Mouse (Mus musculus) intestine, embryonic 16.5 days (tissue): ENCODE measurements around the gene Map4. TPM values are rescaled to one million over a fixed set of nuclear protein-coding genes. Genes with fewer than 3 reads are reported as not detected.

Source experiments
- microRNA-seq: library from miRNA; unstranded; fragments of <30 nt; microRNA quantifications from one replicate; pipeline ENCODE4, GENCODE M21; 2016
- polyA plus RNA-seq: library from polyadenylated mRNA; unstranded; fragments of >200 nt; fragmentation: Nextera tagmentation; extraction: Ambion mirVana; gene quantifications from 2 replicates; pipeline ENCODE4 v1.2.1, GENCODE M21; 2015

Gene Map4
- polyA plus RNA-seq, 1 experiment from 2014 or later = 52.8 TPM

Small RNAs within 50 kb of the gene (microRNA-seq; reads per million reads assigned to microRNA genes)
- gene Mir7089 = not detected

Other genes starting within 250 kb of the Map4 start
- gene Fbxw18, start 228.8 kb upstream of the Map4 start, polyA plus RNA-seq = 0.09 TPM in 1 of 2 replicates, not detected in the other
- 0.07 and 0.18 TPM in 2 replicates for gene Fbxw26, start 185.4 kb upstream of the Map4 start, polyA plus RNA-seq
- gene Fbxw27, start 140.8 kb upstream of the Map4 start, polyA plus RNA-seq = not detected in 2 replicates
- 0.18 and 0.67 TPM in 2 replicates for gene Spink8, start 119.2 kb upstream of the Map4 start, polyA plus RNA-seq
- gene Nme6, start 98.7 kb upstream of the Map4 start, polyA plus RNA-seq = 97.0 and 98.7 TPM in 2 replicates
- gene Camp, start 81.8 kb upstream of the Map4 start, polyA plus RNA-seq = 1.9 and 3.5 TPM in 2 replicates
- 31.2 and 31.3 TPM in 2 replicates for gene Cdc25a, start 55.9 kb upstream of the Map4 start, polyA plus RNA-seq
- gene Smarcc1, start 186.2 kb downstream of the Map4 start, polyA plus RNA-seq = 56.8 and 60.8 TPM in 2 replicates
- 77.2 and 83.9 TPM in 2 replicates for gene Dhx30, start 186.4 kb downstream of the Map4 start, polyA plus RNA-seq